Mouse (Mus musculus) heart, adult 9 months (tissue): ENCODE data around the gene Letmd1.
"Not testable (repeated sequence)": the region's sequence is repeated elsewhere in the genome, so short reads cannot be mapped to it uniquely, and the experiment has no call there.

Experiments
- DNase-seq, 2 experiments: peaks; one replicate each; pipeline ENCODE4 v3.0.0; 2022; ENCODE audit warnings: low spot score in 2 of 2

Letmd1 gene

DNA sequence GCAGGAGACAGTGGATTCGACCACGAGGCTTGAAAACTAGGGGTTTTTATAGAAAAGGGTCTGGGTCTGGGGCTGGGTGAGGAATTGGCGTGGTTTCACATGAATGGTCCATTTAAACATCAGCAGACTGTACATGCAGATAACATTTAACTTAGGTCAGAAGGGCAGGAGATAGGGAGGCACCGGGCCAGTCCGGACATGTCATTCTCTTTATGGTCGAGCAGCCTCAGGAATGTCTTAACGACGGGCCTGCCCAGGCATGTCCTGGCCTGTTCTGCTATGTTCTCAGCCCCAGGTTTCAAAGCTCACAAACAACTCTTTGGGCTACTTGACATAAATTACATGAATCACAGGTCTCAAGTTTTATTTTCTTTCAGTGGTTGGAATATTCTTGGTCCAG lies 30.7 kb downstream of the Letmd1 start:
- not testable (repeated sequence) for DNase-seq

GRCm38 (mm10) chr15:100508454-100509167 lies 39.8 kb downstream of the Letmd1 start:
- no peak for DNase-seq

GRCm38 (mm10) chr15:100510072-100510471 lies 41.2 kb downstream of the Letmd1 start:
- DNase-seq = no peak

- DNase-seq = no peak
Observed at GRCm38 (mm10) chr15:100513387-100513786, 44.6 kb downstream of the Letmd1 start.

GRCm38 (mm10) chr15:100515121-100515520 lies 46.3 kb downstream of the Letmd1 start:
- DNase-seq = no peak

- DNase-seq = no peak
Observed at GRCm38 (mm10) chr15:100520306-100520705, 51.5 kb downstream of the Letmd1 start.

- DNase-seq = no peak
Observed at GRCm38 (mm10) chr15:100525405-100525804, 56.6 kb downstream of the Letmd1 start.

DNA sequence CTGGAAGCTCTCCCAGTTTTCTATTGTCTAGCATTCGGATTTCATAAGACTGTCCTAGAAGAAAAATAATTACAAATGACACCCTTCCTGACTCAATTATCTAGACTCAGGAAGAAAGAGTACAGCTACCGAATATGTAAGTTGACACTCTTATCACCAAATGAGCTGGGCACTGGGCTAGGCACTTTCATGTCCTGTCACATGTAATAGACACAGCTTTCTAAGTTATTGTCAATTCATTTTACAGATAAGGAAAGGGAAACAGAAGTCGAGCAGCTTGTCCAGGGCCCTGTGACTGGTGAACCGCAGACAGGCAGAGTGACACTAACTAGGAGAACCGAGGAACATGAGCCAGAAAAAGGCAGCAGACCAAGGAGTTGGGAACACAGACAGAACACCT lies 59.1 kb downstream of the Letmd1 start:
- no peak for DNase-seq
